Mouse (Mus musculus) erythroid progenitor cell, adult 5-6 weeks (primary cell): ENCODE data around the gene Pappa2. TPM values are rescaled to one million over a fixed set of nuclear protein-coding genes. Genes with fewer than 3 reads are reported as not detected.

ENCODE experiments used
- ATAC-seq: replicated peaks from 2 replicates; pipeline ENCODE4 v1.8.0; 2016; ENCODE audit warnings: moderate number of reproducible peaks, mild to moderate bottlenecking, moderate TSS enrichment, inconsistent platforms; ENCODE audit not compliant: poor library complexity, low FRiP score, severe bottlenecking
- total RNA-seq, 2 experiments: library from RNA; stranded (forward) in 1 of 2; stranded (reverse) in 1 of 2; fragments of 150-400 nt in 1 of 2; fragments of 186-747, 209-891 nt in 1 of 2; gene quantifications; 2 replicates each; pipeline versions ENCODE4 v1.2.3 to v1.2.4; 2015 to 2017; ENCODE audit warnings: low replicate concordance in 2 of 2

Gene Pappa2
- total RNA-seq (2015; ENCODE audit: low replicate concordance): not detected in 2 replicates
- not detected in 2 replicates for total RNA-seq (2017; ENCODE audit: low replicate concordance)

- no peak for ATAC-seq
These were observed at the start of gene Pappa2 for GRCm38 (mm10) chr1:158980390-158980789. Gene Pappa2, minus strand, starts transcription at chr1:158980490.

GRCm38 (mm10) chr1:159029106-159029505 lies 48.8 kb upstream of the Pappa2 start:
- no peak for ATAC-seq

GRCm38 (mm10) chr1:159014940-159015660 lies 34.8 kb upstream of the Pappa2 start:
- ATAC-seq: no peak

- ATAC-seq: no peak
These were observed 6.8 kb upstream of the Pappa2 start for GRCm38 (mm10) chr1:158987042-158987441.

GRCm38 (mm10) chr1:158962340-158962739 lies 17.9 kb downstream of the Pappa2 start:
- ATAC-seq: no peak

- no peak for ATAC-seq
These were observed 19.3 kb downstream of the Pappa2 start for GRCm38 (mm10) chr1:158960984-158961383.

GRCm38 (mm10) chr1:158960549-158960948 lies 19.7 kb downstream of the Pappa2 start:
- ATAC-seq: no peak

- ATAC-seq: no peak
These were observed 23.9 kb downstream of the Pappa2 start for GRCm38 (mm10) chr1:158956361-158956760.

GRCm38 (mm10) chr1:158954785-158955184 lies 25.5 kb downstream of the Pappa2 start:
- ATAC-seq: no peak

GRCm38 (mm10) chr1:158953479-158954207 lies 26.6 kb downstream of the Pappa2 start:
- no peak for ATAC-seq

- ATAC-seq: no peak
These were observed 31.2 kb downstream of the Pappa2 start for GRCm38 (mm10) chr1:158949041-158949440.

GRCm38 (mm10) chr1:158947981-158948735 lies 32.1 kb downstream of the Pappa2 start:
- ATAC-seq: no peak

- no peak for ATAC-seq
These were observed 35.4 kb downstream of the Pappa2 start for GRCm38 (mm10) chr1:158944936-158945335.

GRCm38 (mm10) chr1:158942864-158943263 lies 37.4 kb downstream of the Pappa2 start:
- ATAC-seq: no peak

GRCm38 (mm10) chr1:158940966-158941365 lies 39.3 kb downstream of the Pappa2 start:
- ATAC-seq: no peak

- no peak for ATAC-seq
These were observed 45.8 kb downstream of the Pappa2 start for GRCm38 (mm10) chr1:158934447-158934846.

GRCm38 (mm10) chr1:158931202-158931827 lies 49.0 kb downstream of the Pappa2 start:
- no peak for ATAC-seq

- ATAC-seq: no peak
These were observed 50.9 kb downstream of the Pappa2 start for GRCm38 (mm10) chr1:158929369-158929768.

- no peak for ATAC-seq
These were observed 59.8 kb downstream of the Pappa2 start for GRCm38 (mm10) chr1:158920451-158920850.

- ATAC-seq: no peak
These were observed 61.4 kb downstream of the Pappa2 start for GRCm38 (mm10) chr1:158918890-158919289.
